ENCODE assay signal across 9 mouse cellular contexts in the genomic region with DNA sequence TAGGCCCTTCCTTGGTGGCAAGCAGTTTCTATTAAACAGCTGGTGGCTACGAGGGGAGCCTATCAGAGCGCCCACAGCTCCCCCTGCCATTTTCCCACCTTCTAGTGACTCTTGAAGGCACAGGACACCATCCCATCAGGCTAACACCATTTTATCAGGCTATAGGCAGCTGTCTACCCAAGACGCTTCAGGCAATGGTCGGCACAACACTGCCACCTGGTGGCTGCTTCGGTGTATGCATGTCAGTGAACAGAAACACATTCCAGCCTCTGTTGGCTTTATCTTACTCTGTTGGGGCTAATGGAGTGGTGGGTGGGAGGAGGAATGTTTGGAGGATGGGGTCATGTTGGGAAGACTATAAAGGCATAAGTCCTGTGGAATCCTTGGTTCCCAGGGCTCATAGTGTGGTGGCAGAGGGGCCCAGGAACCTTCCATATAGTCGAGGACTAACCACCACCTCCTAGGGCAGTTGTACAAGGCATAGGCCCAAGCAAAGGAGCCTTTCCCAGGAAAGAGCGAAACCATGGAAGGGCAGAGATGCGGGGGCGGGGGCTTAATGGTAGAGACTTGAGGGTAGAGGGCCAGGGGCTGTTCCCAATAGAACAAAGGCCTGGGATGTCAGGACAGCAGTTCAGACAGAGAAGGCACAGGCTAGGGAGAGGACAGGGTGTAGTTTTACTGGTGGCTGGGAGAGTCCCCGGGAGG.
DNase-seq lines count a peak whose midpoint lies in the region; ATAC-seq and TF ChIP-seq lines count a peak whose summit lies in the region.
"Had no signal": no experiment of that assay in that cellular context is flagged by ENCODE, and none has a peak within 500 bp of the region (broad histone marks: within the 10 kb centered on the region; RNA-seq: fewer than 3 reads in every experiment).

No protein-coding gene starts in this region.

- WGBS in lung, adult 2 months, result 41% methylated on average over 10 of the region's 10 CpGs

- no peaks in the 10 kb centered on the region for H3K4me1 ChIP-seq in lung, adult 2 months (ENCODE audit: control insufficient read depth, insufficient read depth, low read length)

- DNase-seq in A20 (ENCODE audit: low read depth, low spot score), result peak; percentile 59
- peak; percentile 86 for DNase-seq in adipocyte (ENCODE audit: low spot score)
- DNase-seq in gastrocnemius, postnatal 10 days, result peak; percentile 89
- DNase-seq in kidney, postnatal 25 days, result peak; percentile 67 to 84
- DNase-seq in lung, adult 2 months, result peak; percentile 77
- peak; percentile 73 for DNase-seq in ovary, postnatal 14 days (ENCODE audit: low spot score)
- DNase-seq in thymus, postnatal 10 days (ENCODE audit: low spot score in 2 of 2), result peak; percentile 40 to 86

- peak; percentile 73 for ATAC-seq in common myeloid progenitor, adult 5-6 weeks (replicated peaks; ENCODE audit: low read depth, poor library complexity, severe bottlenecking)

- peak; percentile 95 for TF ChIP-seq CTCF in lung, adult 2 months (IDR thresholded peaks at IDR 0.05; ENCODE audit: insufficient read depth, low read length)

- no peak overlapping the region for H3K4me3 ChIP-seq in lung, adult 2 months (replicated peaks; ENCODE audit: extremely low read depth, low read depth, low read length)
- H3K4me3 ChIP-seq: erythroblast, embryonic 14.5 days had no signal

- no peak for TF ChIP-seq POLR2A in lung, adult 2 months (IDR thresholded peaks at IDR 0.05; ENCODE audit: borderline replicate concordance, extremely low read depth, low read depth, low read length)
